Mouse (Mus musculus): ENCODE data around the gene Memo1. TPM values are rescaled to one million over a fixed set of nuclear protein-coding genes. Genes with fewer than 3 reads are reported as not detected.

The Memo1 gene
- polyA plus RNA-seq (2014; fragmentation: Illumina TruSeq; extraction: RNeasy Lipid Tissue Mini Kit (QIAGEN cat#74804); ENCODE audit: low replicate concordance): 79.0 TPM

GRCm38 (mm10) chr17:74295026-74295970, at the start of gene Memo1:
Memo1 (minus strand) TSS chr17:74295521.

DNA sequence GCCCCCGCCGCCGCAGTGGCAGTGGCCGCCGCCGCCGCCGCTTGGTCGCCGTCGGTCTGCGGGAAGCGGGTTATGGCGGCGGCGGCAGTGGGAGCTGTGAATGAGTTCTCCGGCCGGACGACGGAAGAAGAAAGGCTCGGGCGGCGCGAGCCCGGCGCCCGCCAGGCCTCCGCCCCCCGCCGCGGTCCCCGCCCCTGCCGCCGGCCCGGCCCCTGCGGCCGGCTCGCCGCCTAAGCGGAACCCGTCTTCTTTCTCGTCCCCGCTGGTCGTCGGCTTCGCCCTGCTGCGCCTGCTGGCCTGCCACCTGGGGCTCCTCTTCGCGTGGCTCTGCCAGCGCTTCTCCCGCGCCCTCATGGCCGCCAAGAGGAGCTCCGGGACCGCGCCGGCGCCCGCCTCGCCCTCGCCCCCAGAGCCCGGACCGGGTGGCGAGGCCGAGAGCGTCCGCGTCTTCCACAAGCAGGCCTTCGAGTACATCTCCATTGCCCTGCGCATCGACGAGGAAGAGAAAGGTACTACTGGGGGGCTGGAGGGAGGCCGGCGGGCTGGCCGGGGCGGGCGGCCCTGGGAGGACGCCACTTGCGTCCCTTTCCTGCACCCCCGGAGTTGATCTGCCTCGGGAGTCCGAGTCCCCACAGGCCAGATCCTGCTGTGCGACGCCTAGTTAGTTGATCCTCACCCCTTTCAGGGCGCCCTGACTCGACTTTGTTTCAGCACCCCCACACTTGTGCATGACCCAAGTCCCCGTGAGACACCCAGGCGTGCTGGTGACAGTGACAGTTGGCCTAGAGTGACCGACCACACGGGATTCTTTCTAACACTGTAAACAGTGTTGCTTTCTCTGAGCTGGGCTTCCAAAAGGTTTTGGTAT, 43.9 kb upstream of the Memo1 start, which contains the start of gene Spast:
Gene Spast, plus strand, starts transcription at position 51 of the 868 bp plus-strand sequence.

DNA sequence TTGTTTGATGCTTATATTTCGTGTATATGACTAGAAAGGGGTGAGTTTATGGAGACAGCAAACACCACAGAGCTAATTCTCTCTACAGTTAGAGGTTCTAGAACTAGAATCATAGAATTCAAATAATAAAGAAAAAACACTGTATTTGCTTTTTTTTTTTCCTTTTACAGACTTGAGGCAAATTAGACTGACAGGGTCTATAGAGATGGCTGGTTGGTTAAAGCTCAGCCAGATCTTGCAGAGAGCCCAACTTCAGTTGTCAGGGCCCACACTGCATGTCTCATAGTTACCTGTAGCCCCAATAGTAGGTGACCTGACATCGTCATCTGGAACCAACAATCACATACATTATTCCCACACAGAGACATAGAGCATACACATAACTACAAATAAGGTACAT, 28.5 kb upstream of the Memo1 start, which contains the start of gene Dpy30:
Gene Dpy30, minus strand, starts transcription at position 101 of the 400 bp plus-strand sequence.

Other genes starting within 250 kb of the Memo1 start
- 3.2 TPM for gene Srd5a2, start 247.6 kb downstream of the Memo1 start, polyA plus RNA-seq (2014; fragmentation: Illumina TruSeq; extraction: RNeasy Lipid Tissue Mini Kit (QIAGEN cat#74804); ENCODE audit: low replicate concordance)
- gene Dpy30, start 28.4 kb upstream of the Memo1 start, polyA plus RNA-seq (2014; fragmentation: Illumina TruSeq; extraction: RNeasy Lipid Tissue Mini Kit (QIAGEN cat#74804); ENCODE audit: low replicate concordance): 121 TPM
- gene Spast, start 43.5 kb upstream of the Memo1 start, polyA plus RNA-seq (2014; fragmentation: Illumina TruSeq; extraction: RNeasy Lipid Tissue Mini Kit (QIAGEN cat#74804); ENCODE audit: low replicate concordance): 41.6 TPM
- gene Slc30a6, start 100.1 kb upstream of the Memo1 start, polyA plus RNA-seq (2014; fragmentation: Illumina TruSeq; extraction: RNeasy Lipid Tissue Mini Kit (QIAGEN cat#74804); ENCODE audit: low replicate concordance): 42.5 TPM
- gene Nlrc4, start 163.6 kb upstream of the Memo1 start, polyA plus RNA-seq (2014; fragmentation: Illumina TruSeq; extraction: RNeasy Lipid Tissue Mini Kit (QIAGEN cat#74804); ENCODE audit: low replicate concordance): 44.9 TPM
- 330 TPM for gene Yipf4, start 194.0 kb upstream of the Memo1 start, polyA plus RNA-seq (2014; fragmentation: Illumina TruSeq; extraction: RNeasy Lipid Tissue Mini Kit (QIAGEN cat#74804); ENCODE audit: low replicate concordance)
- 158 TPM for gene Birc6, start 232.8 kb upstream of the Memo1 start, polyA plus RNA-seq (2014; fragmentation: Illumina TruSeq; extraction: RNeasy Lipid Tissue Mini Kit (QIAGEN cat#74804); ENCODE audit: low replicate concordance)